Mouse (Mus musculus): Measurements from ENCODE around the gene Ttc9. TPM values are rescaled to one million over a fixed set of nuclear protein-coding genes. Genes with fewer than 3 reads are reported as not detected.

Gene Ttc9
- polyA plus RNA-seq, 1 experiment: not detected

DNA sequence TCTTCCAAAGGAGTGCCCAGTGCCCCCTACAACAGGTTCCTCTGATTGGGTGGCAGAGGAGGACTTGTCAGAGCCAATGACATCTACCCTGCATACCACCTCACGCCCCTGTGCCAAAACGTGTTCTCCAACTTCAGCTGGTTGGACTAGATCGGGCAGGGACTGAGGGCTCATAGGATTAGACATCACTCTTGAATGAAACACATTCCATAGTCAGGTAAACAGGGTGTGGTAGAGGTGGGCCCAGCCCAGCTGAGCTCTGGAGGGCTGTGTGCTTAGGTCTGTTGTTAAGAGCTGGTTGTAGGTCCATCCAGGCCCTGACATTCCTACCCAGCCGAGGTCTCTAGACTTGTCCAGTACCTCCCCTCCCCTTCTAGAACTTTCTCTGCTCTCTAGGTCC is 81.6 kb downstream of the Ttc9 start:
- TF ChIP-seq POLR2A (IDR thresholded peaks at IDR 0.05; ENCODE audit: borderline replicate concordance, low read depth, low read length): no peak
- TF ChIP-seq CTCF (IDR thresholded peaks at IDR 0.05; ENCODE audit: low read depth, low read length): no peak

More for the DNA sequence above, 81.6 kb downstream of the Ttc9 start:
- Histone ChIP-seq H3K4me3 (ENCODE audit: insufficient read depth, low read length) (no peak overlapping the region), H3K27ac (ENCODE audit: insufficient read depth, low read depth, low read length) (no peak overlapping the region), H3K4me1 (ENCODE audit: control insufficient read depth, insufficient read depth, low read length) (peaks cover 2% of the 10 kb centered on the region)

Other genes starting within 250 kb of the Ttc9 start
- gene Adam4, start 209.3 kb upstream of the Ttc9 start, polyA plus RNA-seq (2012; ENCODE audit: insufficient read depth, insufficient read length, missing spikeins): 1.2 and 1.3 TPM in 2 replicates
- 70.4 and 71.3 TPM in 2 replicates for gene Cox16, start 146.1 kb upstream of the Ttc9 start, polyA plus RNA-seq (2012; ENCODE audit: insufficient read depth, insufficient read length, missing spikeins)
- gene Gm20498, start 98.3 kb upstream of the Ttc9 start, polyA plus RNA-seq (2012; ENCODE audit: insufficient read depth, insufficient read length, missing spikeins): 9.2 and 14.1 TPM in 2 replicates
- gene Synj2bp, start 98.3 kb upstream of the Ttc9 start, polyA plus RNA-seq (2012; ENCODE audit: insufficient read depth, insufficient read length, missing spikeins): 34.1 and 39.7 TPM in 2 replicates
- gene Adam21, start 62.8 kb upstream of the Ttc9 start, polyA plus RNA-seq (2012; ENCODE audit: insufficient read depth, insufficient read length, missing spikeins): not detected in 2 replicates
- 37.8 and 43.5 TPM in 2 replicates for gene Med6, start 36.2 kb upstream of the Ttc9 start, polyA plus RNA-seq (2012; ENCODE audit: insufficient read depth, insufficient read length, missing spikeins)
- 7.5 and 9.2 TPM in 2 replicates for gene Map3k9, start 149.9 kb downstream of the Ttc9 start, polyA plus RNA-seq (2012; ENCODE audit: insufficient read depth, insufficient read length, missing spikeins)
- gene Pcnx, start 228.8 kb downstream of the Ttc9 start, polyA plus RNA-seq (2012; ENCODE audit: insufficient read depth, insufficient read length, missing spikeins): 24.9 and 25.7 TPM in 2 replicates